Mouse (Mus musculus) embryonic facial prominence, embryonic 14.5 days (tissue): Measurements from ENCODE around the gene Slc26a1. TPM values are rescaled to one million over a fixed set of nuclear protein-coding genes. Genes with fewer than 3 reads are reported as not detected.
A peak's percentile ranks its signal among the peaks of the same experiment; 100 is the strongest.

ENCODE experiments used
- ATAC-seq: fragments of 200-750 bp; cut with Nextera tagmentation; 2 replicates; pipeline ENCODE4 v1.8.0; 2017; ENCODE audit warnings: low read depth, moderate number of reproducible peaks, moderate TSS enrichment
- DNase-seq: peaks from one replicate; pipeline ENCODE4 v3.0.0-alpha.2; 2015; ENCODE audit warnings: low spot score
- H3K27ac ChIP-seq: fragments of 300-500 bp; sonication (generic); replicated peaks from 2 replicates; pipeline ENCODE4 v1.5.1; 2014; ENCODE audit warnings: low read depth, mild to moderate bottlenecking, low read length, moderate library complexity
- H3K27me3 ChIP-seq: fragments of 300-500 bp; sonication (generic); replicated peaks from 2 replicates; pipeline ENCODE4 v1.6.1; 2014; ENCODE audit warnings: low read length; ENCODE audit not compliant: control insufficient read depth, insufficient read depth
- H3K36me3 ChIP-seq: fragments of 300-500 bp; sonication (generic); 2 replicates; pipeline ENCODE4 v1.6.1; 2014; ENCODE audit warnings: low read length, mixed read lengths; ENCODE audit not compliant: control insufficient read depth, insufficient read depth
- H3K4me1 ChIP-seq: fragments of 300-500 bp; sonication (generic); 2 replicates; pipeline ENCODE4 v1.6.1; 2014; ENCODE audit warnings: antibody characterized with exemption, low read length; ENCODE audit not compliant: control insufficient read depth, insufficient read depth
- H3K4me2 ChIP-seq: fragments of 300-500 bp; sonication (generic); 2 replicates; pipeline ENCODE4 v1.6.1; 2014; ENCODE audit warnings: low read depth, mild to moderate bottlenecking, low read length, moderate library complexity, mixed read lengths
- H3K4me3 ChIP-seq: fragments of 300-500 bp; sonication (generic); 2 replicates; pipeline ENCODE4 v1.5.1; 2014; ENCODE audit warnings: low read depth, mild to moderate bottlenecking, low read length
- H3K9ac ChIP-seq: fragments of 300-500 bp; sonication (generic); 2 replicates; pipeline ENCODE4 v1.6.1; 2014; ENCODE audit warnings: low read depth, mild to moderate bottlenecking, low read length, moderate library complexity, mixed read lengths
- H3K9me3 ChIP-seq: fragments of 300-500 bp; sonication (generic); 2 replicates; pipeline ENCODE4 v1.6.1; 2016; ENCODE audit warnings: low read length; ENCODE audit not compliant: control insufficient read depth
- WGBS: fragments of 180-500 bp; shearing (Covaris S2); extraction: QIAGEN DNeasy Blood & Tissue Kit; methylation state at CpG from one replicate; pipeline ENCODE4 v1.1.7; 2014; 5-methylcytosine and 5-hydroxymethylcytosine counted together
- polyA plus RNA-seq: library from polyadenylated mRNA; unstranded; fragments of >200 nt; fragmentation: Nextera tagmentation; extraction: Ambion mirVana; gene quantifications from 2 replicates; pipeline ENCODE4 v1.2.1, GENCODE M21; 2014

Gene Slc26a1
- polyA plus RNA-seq, 1 experiment from 2014 or later: 1.2 TPM

DNA sequence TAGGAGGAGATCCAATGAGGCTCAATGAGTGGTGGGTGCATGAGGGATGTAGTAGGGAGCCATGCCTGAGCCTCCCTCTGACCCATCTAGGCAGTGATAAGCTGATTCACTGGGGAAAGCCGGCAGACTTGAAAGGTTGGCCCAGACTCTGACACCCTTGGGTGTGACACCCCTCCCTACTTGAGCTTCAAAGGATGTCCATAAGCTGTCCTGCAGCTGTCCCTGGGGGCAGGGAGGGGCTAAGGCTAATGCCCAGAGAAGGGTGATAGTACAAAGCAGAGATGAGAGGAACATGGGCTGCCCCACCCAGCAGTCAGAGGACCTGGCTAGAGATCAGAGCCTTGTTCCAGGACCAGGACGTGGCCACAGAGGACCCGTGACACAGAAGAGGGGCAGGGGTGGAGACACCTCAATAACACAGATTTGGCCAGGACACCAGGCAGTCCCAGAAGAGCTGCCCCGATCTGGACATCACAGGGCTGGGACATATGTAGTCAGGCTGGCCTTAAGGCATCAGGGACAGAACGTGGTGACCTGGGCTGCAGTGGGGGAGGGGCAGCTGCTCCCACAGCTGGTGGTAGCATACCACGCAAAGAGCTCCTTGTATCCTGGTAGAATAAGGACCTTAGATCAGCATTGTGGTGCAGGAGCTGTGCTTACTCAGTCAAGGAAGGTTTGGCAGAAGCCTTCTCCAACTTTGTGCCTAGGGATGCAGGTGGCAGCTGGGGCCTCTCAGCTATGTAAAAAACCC is 33.8 kb upstream of the Slc26a1 start:
- Histone ChIP-seq H3K4me2 (no peak overlapping the region), H3K27ac (no peak overlapping the region), H3K4me1 (no peaks in the 10 kb centered on the region), H3K36me3 (peaks cover 33% of the 10 kb centered on the region), H3K9ac (no peak overlapping the region), H3K4me3 (no peak overlapping the region), H3K27me3 (no peaks in the 10 kb centered on the region), H3K9me3 (no peaks in the 10 kb centered on the region)
- WGBS: 54% methylated on average over 6 of the region's 6 CpGs
- DNase-seq: no peak
- 0 out of 2 replicates have a peak, but pooled peaks have one; percentile 21 for ATAC-seq

DNA sequence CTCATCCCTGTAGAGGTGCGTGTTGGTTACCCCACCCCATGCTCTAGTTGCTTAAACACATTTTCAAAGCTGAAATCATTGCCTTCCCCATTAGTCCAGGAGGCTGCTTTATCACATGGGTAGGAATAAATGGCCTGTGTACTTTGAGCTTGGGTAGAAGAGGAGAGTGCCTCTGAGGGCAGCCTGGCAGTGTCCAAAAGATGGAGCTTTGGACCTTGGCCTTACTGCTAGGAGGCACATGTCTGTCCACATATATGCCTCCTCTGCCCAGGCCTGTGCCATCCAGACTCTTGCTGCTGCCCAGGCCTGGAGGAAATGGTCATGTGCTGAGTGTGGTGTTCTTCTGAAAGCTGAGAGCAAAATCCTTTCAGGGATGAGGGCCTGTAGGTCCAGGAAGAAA is 33.0 kb upstream of the Slc26a1 start:
- no peaks in the 10 kb centered on the region for H3K27me3 ChIP-seq
- 90% methylated on average over 1 of the region's 1 CpGs for WGBS
- peaks cover 33% of the 10 kb centered on the region for H3K36me3 ChIP-seq
- H3K4me1 ChIP-seq: no peaks in the 10 kb centered on the region
- ATAC-seq: no peak
- H3K9ac ChIP-seq: no peak overlapping the region
- no peaks in the 10 kb centered on the region for H3K9me3 ChIP-seq
- DNase-seq: no peak
- H3K4me2 ChIP-seq: no peak overlapping the region
- H3K27ac ChIP-seq: no peak overlapping the region
- no peak overlapping the region for H3K4me3 ChIP-seq

- no peak overlapping the region for H3K4me2 ChIP-seq
- DNase-seq: no peak
- WGBS: 84% methylated on average over 2 of the region's 2 CpGs
- no peak overlapping the region for H3K9ac ChIP-seq
- H3K27me3 ChIP-seq: no peaks in the 10 kb centered on the region
- no peaks in the 10 kb centered on the region for H3K9me3 ChIP-seq
- no peaks in the 10 kb centered on the region for H3K4me1 ChIP-seq
- no peak overlapping the region for H3K4me3 ChIP-seq
- ATAC-seq: no peak
- peaks cover 33% of the 10 kb centered on the region for H3K36me3 ChIP-seq
- no peak overlapping the region for H3K27ac ChIP-seq
Observed at GRCm38 (mm10) chr5:108707758-108708157, 32.4 kb upstream of the Slc26a1 start.

GRCm38 (mm10) chr5:108703754-108704626 is 28.6 kb upstream of the Slc26a1 start:
- Histone ChIP-seq H3K36me3 (peaks cover 39% of the 10 kb centered on the region), H3K27ac (no peak overlapping the region), H3K4me1 (0 out of 2 replicates have a peak, but pooled peaks cover 2% of the 10 kb centered on the region), H3K4me2 (no peak overlapping the region), H3K27me3 (no peaks in the 10 kb centered on the region), H3K9me3 (no peaks in the 10 kb centered on the region), H3K4me3 (no peak overlapping the region), H3K9ac (no peak overlapping the region)
- DNase-seq (peak; percentile 52), ATAC-seq (peak; percentile 47)
- WGBS: 60% methylated on average over 10 of the region's 12 CpGs

DNA sequence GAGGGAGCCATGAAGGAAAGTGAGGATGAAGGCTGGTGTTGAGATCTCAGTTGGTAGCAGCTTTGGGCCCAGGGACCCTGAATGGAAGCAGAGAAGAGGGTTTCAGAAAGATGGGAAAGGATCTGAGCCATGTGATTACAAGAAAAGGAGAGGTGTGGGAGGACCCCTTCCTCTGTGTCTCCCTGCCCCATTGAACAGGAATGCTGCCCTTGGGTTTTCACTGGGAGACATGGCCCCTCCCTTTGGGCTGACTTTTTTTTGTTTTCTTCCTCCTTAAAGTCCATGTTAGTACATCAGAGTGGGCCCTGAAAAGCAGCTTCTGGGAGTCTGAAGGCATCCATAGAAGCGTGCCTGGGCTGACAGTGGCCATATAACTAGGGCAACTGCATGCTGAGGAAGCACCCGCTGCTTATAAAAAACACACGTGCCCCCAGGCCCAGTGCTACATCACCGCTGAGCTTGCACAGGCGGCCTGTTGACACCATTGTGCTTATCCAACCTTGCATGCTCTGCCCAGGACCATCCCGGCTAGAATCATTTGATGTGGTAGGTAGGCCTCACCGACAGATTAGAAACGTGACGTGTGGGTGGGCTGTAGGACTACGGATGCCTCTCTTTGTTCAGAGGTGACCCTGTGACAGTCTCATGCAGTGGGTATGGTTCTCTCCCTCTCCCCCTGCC is 26.1 kb upstream of the Slc26a1 start:
- Histone ChIP-seq H3K9me3 (no peaks in the 10 kb centered on the region), H3K27me3 (no peaks in the 10 kb centered on the region), H3K27ac (peak overlapping the region; percentile 2; the same call in 1 of the 2 replicates), H3K36me3 (peaks cover 28% of the 10 kb centered on the region), H3K4me1 (peaks cover 13% of the 10 kb centered on the region), H3K4me2 (no peak overlapping the region), H3K9ac (no peak overlapping the region; the same call in 1 of the 2 replicates), H3K4me3 (no peak overlapping the region)
- 67% methylated on average over 10 of the region's 10 CpGs for WGBS
- no peak for ATAC-seq
- DNase-seq: no peak

DNA sequence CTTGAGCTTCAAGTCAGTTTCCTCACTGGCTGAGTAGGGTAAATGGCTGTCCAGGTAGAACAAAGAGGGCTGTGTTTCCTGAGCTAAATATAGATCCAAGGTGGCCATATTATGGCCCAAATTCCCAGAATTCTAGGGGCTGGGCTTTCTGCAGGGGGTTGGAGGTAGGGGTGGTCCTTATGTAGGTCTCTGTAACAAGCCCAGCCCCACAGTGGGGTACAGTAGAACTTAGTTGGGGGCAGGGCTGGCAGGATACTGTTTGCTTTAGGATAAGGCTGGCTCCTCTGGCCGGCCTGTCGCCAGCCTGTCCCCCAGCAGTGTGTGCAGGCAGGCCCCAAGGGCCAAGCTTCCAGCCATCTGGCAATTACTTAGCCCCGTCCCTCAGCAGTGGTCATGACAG is 25.0 kb upstream of the Slc26a1 start:
- no peak overlapping the region for H3K4me2 ChIP-seq
- H3K9ac ChIP-seq: no peak overlapping the region
- no peak for DNase-seq
- no peaks in the 10 kb centered on the region for H3K27me3 ChIP-seq
- peaks cover 13% of the 10 kb centered on the region for H3K4me1 ChIP-seq
- 17% methylated on average over 3 of the region's 3 CpGs for WGBS
- peaks cover 16% of the 10 kb centered on the region for H3K36me3 ChIP-seq
- no peaks in the 10 kb centered on the region for H3K9me3 ChIP-seq
- H3K27ac ChIP-seq: peak overlapping the region; percentile 76; the same call in 1 of the 2 replicates
- H3K4me3 ChIP-seq: no peak overlapping the region
- no peak for ATAC-seq

- no peaks in the 10 kb centered on the region for H3K9me3 ChIP-seq
- no peaks in the 10 kb centered on the region; the same call in 1 of the 2 replicates for H3K27me3 ChIP-seq
- peak; percentile 58 for DNase-seq
- H3K9ac ChIP-seq: peak overlapping the region; percentile 26; the same call in 1 of the 2 replicates
- 0 out of 2 replicates have a peak, but pooled peaks cover 5% of the 10 kb centered on the region for H3K36me3 ChIP-seq
- no peak overlapping the region for H3K4me3 ChIP-seq
- no peak for ATAC-seq
- peak overlapping the region; percentile 34; the same call in 1 of the 2 replicates for H3K4me2 ChIP-seq
- peak overlapping the region; percentile 71 for H3K27ac ChIP-seq
- 35% methylated on average over 4 of the region's 4 CpGs for WGBS
- peaks cover 18% of the 10 kb centered on the region for H3K4me1 ChIP-seq
Observed at GRCm38 (mm10) chr5:108697341-108697753, 22.0 kb upstream of the Slc26a1 start.

GRCm38 (mm10) chr5:108696542-108696941 is 21.2 kb upstream of the Slc26a1 start:
- H3K27me3 ChIP-seq: no peaks in the 10 kb centered on the region; the same call in 1 of the 2 replicates
- peak overlapping the region; percentile 76; the same call in 1 of the 2 replicates for H3K4me2 ChIP-seq
- ATAC-seq: no peak
- peak overlapping the region; percentile 71 for H3K27ac ChIP-seq
- peaks cover 18% of the 10 kb centered on the region for H3K4me1 ChIP-seq
- no peaks in the 10 kb centered on the region for H3K36me3 ChIP-seq
- no peak overlapping the region for H3K4me3 ChIP-seq
- H3K9ac ChIP-seq: 0 out of 2 replicates have a peak overlapping the region, but pooled peaks have one; percentile 26
- DNase-seq: no peak
- no peaks in the 10 kb centered on the region for H3K9me3 ChIP-seq
- 55% methylated on average over 3 of the region's 3 CpGs for WGBS
